Comparison of ENCODE assay signal across 8 mouse cellular contexts in the genomic region with DNA sequence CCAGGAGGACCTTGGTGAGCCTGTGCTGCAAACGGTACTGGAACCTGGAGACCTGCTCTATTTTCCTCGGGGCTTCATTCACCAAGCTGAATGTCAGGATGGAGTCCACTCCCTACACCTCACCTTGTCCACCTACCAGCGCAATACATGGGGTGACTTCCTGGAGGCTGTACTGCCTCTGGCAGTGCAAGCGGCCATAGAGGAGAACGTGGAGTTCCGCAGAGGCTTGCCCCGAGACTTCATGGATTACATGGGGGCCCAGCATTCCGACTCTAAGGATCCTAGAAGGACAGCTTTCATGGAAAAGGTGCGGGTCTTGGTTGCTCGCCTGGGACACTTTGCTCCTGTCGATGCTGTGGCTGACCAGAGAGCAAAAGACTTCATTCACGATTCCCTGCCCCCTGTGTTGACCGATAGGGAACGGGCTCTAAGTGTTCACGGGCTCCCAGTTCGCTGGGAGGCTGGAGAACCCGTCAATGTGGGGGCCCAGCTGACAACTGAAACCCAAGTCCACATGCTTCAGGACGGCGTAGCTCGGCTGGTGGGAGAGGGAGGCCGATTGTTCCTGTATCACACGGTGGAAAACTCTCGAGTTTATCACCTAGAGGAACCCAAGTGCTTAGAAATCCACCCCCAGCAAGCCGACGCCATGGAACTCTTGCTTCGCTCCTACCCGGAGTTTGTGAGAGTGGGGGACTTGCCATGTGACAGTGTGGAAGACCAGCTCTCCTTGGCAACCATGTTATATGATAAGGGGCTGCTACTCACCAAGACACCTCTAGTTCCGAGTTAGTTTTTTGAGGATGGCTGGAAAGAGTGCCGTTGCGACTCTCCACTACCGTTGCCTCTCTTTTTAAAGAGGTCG. TPM values are rescaled to one million over a fixed set of nuclear protein-coding genes. Genes with fewer than 3 reads are reported as not detected.
DNase-seq lines count a peak whose midpoint lies in the region; ATAC-seq lines count a peak whose summit lies in the region.

No protein-coding gene starts in this region.

- no peak for DNase-seq in lung, postnatal 25 days (ENCODE audit: low spot score)
- no peak for DNase-seq in forebrain, embryonic 11.5 days (ENCODE audit: low spot score)
- DNase-seq in liver, result peak; percentile 13
- no peak for DNase-seq in ovary, adult 18-20 months (ENCODE audit: low spot score)
- no peak for DNase-seq in layer of hippocampus, adult 18-20 months (ENCODE audit: low spot score in 2 of 2)

- peak overlapping the region; percentile 77 for H3K9ac ChIP-seq in lung, embryonic 15.5 days
- H3K9ac ChIP-seq in forebrain, embryonic 11.5 days (ENCODE audit: low read length), result peak overlapping the region; percentile 86
- peak overlapping the region; percentile 78; the same call in 1 of the 2 replicates for H3K9ac ChIP-seq in stomach, embryonic 14.5 days (replicated peaks; ENCODE audit: low read depth, low read length)

- H3K4me3 ChIP-seq in lung, embryonic 15.5 days, result peak overlapping the region; percentile 81
- H3K4me3 ChIP-seq in forebrain, embryonic 11.5 days (ENCODE audit: low read depth, low read length), result peak overlapping the region; percentile 82
- H3K4me3 ChIP-seq in stomach, embryonic 14.5 days (ENCODE audit: low read depth, low read length), result peak overlapping the region; percentile 83

- H3K4me2 ChIP-seq in lung, embryonic 15.5 days, result peak overlapping the region; percentile 96
- H3K4me2 ChIP-seq in forebrain, embryonic 11.5 days (ENCODE audit: low read depth, low read length, severe bottlenecking), result peak overlapping the region; percentile 87
- H3K4me2 ChIP-seq in stomach, embryonic 14.5 days (replicated peaks; ENCODE audit: low read depth, low read length), result peak overlapping the region; percentile 95

- 40% methylated on average over 32 of the region's 32 CpGs for WGBS in lung, embryonic 15.5 days
- WGBS in forebrain, embryonic 11.5 days, result 70% methylated on average over 32 of the region's 32 CpGs
- WGBS in stomach, embryonic 14.5 days, result 57% methylated on average over 32 of the region's 32 CpGs

- no peak overlapping the region for H3K27ac ChIP-seq in lung, embryonic 15.5 days
- H3K27ac ChIP-seq in forebrain, embryonic 11.5 days (ENCODE audit: low read depth, low read length), result no peak overlapping the region
- H3K27ac ChIP-seq in stomach, embryonic 14.5 days (ENCODE audit: low read length), result no peak overlapping the region

- no peaks in the 10 kb centered on the region for H3K9me3 ChIP-seq in lung, embryonic 15.5 days
- H3K9me3 ChIP-seq in forebrain, embryonic 11.5 days (ENCODE audit: control insufficient read depth, low read length), result no peaks in the 10 kb centered on the region
- H3K9me3 ChIP-seq in stomach, embryonic 14.5 days (ENCODE audit: control insufficient read depth, low read depth, low read length), result no peaks in the 10 kb centered on the region; the same call in 1 of the 2 replicates

- ATAC-seq in lung, embryonic 15.5 days (ENCODE audit: borderline replicate concordance, extremely low read depth, low FRiP score, low TSS enrichment), result no peak
- ATAC-seq in forebrain, embryonic 11.5 days (replicated peaks; ENCODE audit: low FRiP score), result no peak
- no peak for ATAC-seq in stomach, embryonic 14.5 days (ENCODE audit: insufficient number of reproducible peaks, insufficient read depth, low FRiP score, low read depth)
- ATAC-seq in monocyte, adult 5-6 weeks (replicated peaks; ENCODE audit: insufficient number of reproducible peaks, low FRiP score, low TSS enrichment, poor library complexity, severe bottlenecking), result no peak

- H3K4me1 ChIP-seq in lung, embryonic 15.5 days, result peaks cover 31% of the 10 kb centered on the region
- H3K4me1 ChIP-seq in forebrain, embryonic 11.5 days (replicated peaks; ENCODE audit: control insufficient read depth, insufficient read depth, low read length), result peaks cover 7% of the 10 kb centered on the region
- H3K4me1 ChIP-seq in stomach, embryonic 14.5 days (ENCODE audit: control insufficient read depth, insufficient read depth, low read length), result peaks cover 12% of the 10 kb centered on the region

- H3K27me3 ChIP-seq in lung, embryonic 15.5 days, result no peaks in the 10 kb centered on the region
- no peaks in the 10 kb centered on the region for H3K27me3 ChIP-seq in forebrain, embryonic 11.5 days (ENCODE audit: control insufficient read depth, insufficient read depth, low read length)
- no peaks in the 10 kb centered on the region for H3K27me3 ChIP-seq in stomach, embryonic 14.5 days (ENCODE audit: control insufficient read depth, insufficient read depth, low read length)

- H3K36me3 ChIP-seq in lung, embryonic 15.5 days, result 0 out of 2 replicates have a peak, but pooled peaks cover 6% of the 10 kb centered on the region
- H3K36me3 ChIP-seq in forebrain, embryonic 11.5 days (ENCODE audit: control insufficient read depth, insufficient read depth, low read length), result peaks cover 3% of the 10 kb centered on the region; the same call in 1 of the 2 replicates
- H3K36me3 ChIP-seq in stomach, embryonic 14.5 days (ENCODE audit: control insufficient read depth, insufficient read depth, low read length), result 0 out of 2 replicates have a peak, but pooled peaks cover 2% of the 10 kb centered on the region

RNA-seq across cellular contexts. Expression of a gene that starts 1.5 kb away (rescaled TPM):
- polyA plus RNA-seq in lung, embryonic 15.5 days (2015; fragmentation: Nextera tagmentation; extraction: Ambion mirVana), result 14.2 and 16.2 TPM in 2 replicates
- 18.0 and 20.0 TPM in 2 replicates for polyA plus RNA-seq in forebrain, embryonic 11.5 days (2014; fragmentation: Nextera tagmentation; extraction: Ambion mirVana)
- 10.1 and 11.7 TPM in 2 replicates for polyA plus RNA-seq in stomach, embryonic 14.5 days (2014; fragmentation: Nextera tagmentation; extraction: Ambion mirVana)
- total RNA-seq in monocyte, adult 5-6 weeks (2017), result 5.4 to 10.9 TPM (median 7.5 TPM) in 3 replicates
- 10 to 100 TPM; 15.7 to 16.9 TPM for total RNA-seq in layer of hippocampus, adult 18-20 months (2021)

RNA-seq across cellular contexts. Expression of a gene that starts 30.2 kb away (rescaled TPM):
- 36.8 and 40.9 TPM in 2 replicates for polyA plus RNA-seq in lung, embryonic 15.5 days (2015; fragmentation: Nextera tagmentation; extraction: Ambion mirVana)
- polyA plus RNA-seq in forebrain, embryonic 11.5 days (2014; fragmentation: Nextera tagmentation; extraction: Ambion mirVana), result 33.3 and 34.4 TPM in 2 replicates
- 34.8 and 36.5 TPM in 2 replicates for polyA plus RNA-seq in stomach, embryonic 14.5 days (2014; fragmentation: Nextera tagmentation; extraction: Ambion mirVana)
- 21.1 to 36.1 TPM (median 30.5 TPM) in 3 replicates for total RNA-seq in monocyte, adult 5-6 weeks (2017)
- 10 to 100 TPM; 38.0 TPM for total RNA-seq in layer of hippocampus, adult 18-20 months (2021)

RNA-seq across cellular contexts. Expression of a gene that starts 32.7 kb away (rescaled TPM):
- polyA plus RNA-seq in lung, embryonic 15.5 days (2015; fragmentation: Nextera tagmentation; extraction: Ambion mirVana), result not detected in 2 replicates
- not detected in 2 replicates for polyA plus RNA-seq in forebrain, embryonic 11.5 days (2014; fragmentation: Nextera tagmentation; extraction: Ambion mirVana)
- polyA plus RNA-seq in stomach, embryonic 14.5 days (2014; fragmentation: Nextera tagmentation; extraction: Ambion mirVana), result 0.10 and 0.11 TPM in 2 replicates
- total RNA-seq in monocyte, adult 5-6 weeks (2017), result not detected in 3 replicates
- under 1 TPM in 1 of 2 experiments, not detected in 1; 0.10 TPM for total RNA-seq in layer of hippocampus, adult 18-20 months (2021)

RNA-seq across cellular contexts. Expression of a gene that starts 35.7 kb away (rescaled TPM):
- polyA plus RNA-seq in lung, embryonic 15.5 days (2015; fragmentation: Nextera tagmentation; extraction: Ambion mirVana), result 36.2 and 41.2 TPM in 2 replicates
- 12.2 and 12.7 TPM in 2 replicates for polyA plus RNA-seq in forebrain, embryonic 11.5 days (2014; fragmentation: Nextera tagmentation; extraction: Ambion mirVana)
- polyA plus RNA-seq in stomach, embryonic 14.5 days (2014; fragmentation: Nextera tagmentation; extraction: Ambion mirVana), result 27.2 and 27.3 TPM in 2 replicates
- 15.4 to 18.4 TPM (median 16.3 TPM) in 3 replicates for total RNA-seq in monocyte, adult 5-6 weeks (2017)
- 10 to 100 TPM; 15.8 to 17.2 TPM for total RNA-seq in layer of hippocampus, adult 18-20 months (2021)

RNA-seq across cellular contexts. Expression of a gene that starts 57.3 kb away (rescaled TPM):
- 85.5 and 92.8 TPM in 2 replicates for polyA plus RNA-seq in lung, embryonic 15.5 days (2015; fragmentation: Nextera tagmentation; extraction: Ambion mirVana)
- 34.1 and 42.7 TPM in 2 replicates for polyA plus RNA-seq in forebrain, embryonic 11.5 days (2014; fragmentation: Nextera tagmentation; extraction: Ambion mirVana)
- polyA plus RNA-seq in stomach, embryonic 14.5 days (2014; fragmentation: Nextera tagmentation; extraction: Ambion mirVana), result 44.4 and 48.8 TPM in 2 replicates
- total RNA-seq in monocyte, adult 5-6 weeks (2017), result not detected in 3 replicates
- total RNA-seq in layer of hippocampus, adult 18-20 months (2021), result 10 to 100 TPM; 21.0 to 28.4 TPM
